Mouse (Mus musculus) lung, embryonic 16.5 days (tissue): ENCODE data around the gene Cwc25. TPM values are rescaled to one million over a fixed set of nuclear protein-coding genes. Genes with fewer than 3 reads are reported as not detected.
"Not testable (repeated sequence)": the region's sequence is repeated elsewhere in the genome, so short reads cannot be mapped to it uniquely, and the experiment has no call there.

Experiments used
- ATAC-seq: fragments of 200-750 bp; cut with Nextera tagmentation; 2 replicates; pipeline ENCODE4 v1.8.0; 2017; ENCODE audit warnings: low read depth, mild to moderate bottlenecking, moderate library complexity
- H3K27ac ChIP-seq: fragments of 300-500 bp; sonication (generic); 2 replicates; pipeline ENCODE4 v1.5.1; 2014; ENCODE audit warnings: mild to moderate bottlenecking, control low read depth, low read length
- H3K27me3 ChIP-seq: fragments of 300-500 bp; sonication (generic); 2 replicates; pipeline ENCODE4 v1.6.1; 2014; ENCODE audit warnings: low read depth, low read length, mixed read lengths; ENCODE audit not compliant: control insufficient read depth, insufficient read depth
- H3K36me3 ChIP-seq: fragments of 300-500 bp; sonication (generic); 2 replicates; pipeline ENCODE4 v1.6.1; 2014; ENCODE audit warnings: low read length; ENCODE audit not compliant: control insufficient read depth, insufficient read depth
- H3K4me1 ChIP-seq: fragments of 300-500 bp; sonication (generic); replicated peaks from 2 replicates; pipeline ENCODE4 v1.6.1; 2014; ENCODE audit warnings: low read length, mixed read lengths; ENCODE audit not compliant: control insufficient read depth, insufficient read depth
- H3K4me2 ChIP-seq: fragments of 300-500 bp; sonication (generic); 2 replicates; pipeline ENCODE4 v1.6.1; 2014; ENCODE audit warnings: low read depth, low read length, control low read depth
- H3K4me3 ChIP-seq: fragments of 300-500 bp; sonication (generic); 2 replicates; pipeline ENCODE4 v1.5.1; 2014; ENCODE audit warnings: mild to moderate bottlenecking, low read length, control low read depth
- H3K9ac ChIP-seq: fragments of 300-500 bp; sonication (generic); 2 replicates; pipeline ENCODE4 v1.6.1; 2014; ENCODE audit warnings: low read length, control low read depth
- H3K9me3 ChIP-seq: fragments of 300-500 bp; sonication (generic); 2 replicates; pipeline ENCODE4 v1.6.1; 2016; ENCODE audit warnings: low read length; ENCODE audit not compliant: control insufficient read depth
- WGBS: fragments of 180-500 bp; shearing (Covaris S2); extraction: QIAGEN DNeasy Blood & Tissue Kit; methylation state at CpG from one replicate; pipeline ENCODE4 v1.1.7; 2014; 5-methylcytosine and 5-hydroxymethylcytosine counted together
- polyA plus RNA-seq: library from polyadenylated mRNA; unstranded; fragments of >200 nt; fragmentation: Nextera tagmentation; extraction: Ambion mirVana; gene quantifications from 2 replicates; pipeline ENCODE4 v1.2.1, GENCODE M21; 2015

Cwc25 gene
- polyA plus RNA-seq, 1 experiment from 2014 or later = 16.1 TPM

DNA sequence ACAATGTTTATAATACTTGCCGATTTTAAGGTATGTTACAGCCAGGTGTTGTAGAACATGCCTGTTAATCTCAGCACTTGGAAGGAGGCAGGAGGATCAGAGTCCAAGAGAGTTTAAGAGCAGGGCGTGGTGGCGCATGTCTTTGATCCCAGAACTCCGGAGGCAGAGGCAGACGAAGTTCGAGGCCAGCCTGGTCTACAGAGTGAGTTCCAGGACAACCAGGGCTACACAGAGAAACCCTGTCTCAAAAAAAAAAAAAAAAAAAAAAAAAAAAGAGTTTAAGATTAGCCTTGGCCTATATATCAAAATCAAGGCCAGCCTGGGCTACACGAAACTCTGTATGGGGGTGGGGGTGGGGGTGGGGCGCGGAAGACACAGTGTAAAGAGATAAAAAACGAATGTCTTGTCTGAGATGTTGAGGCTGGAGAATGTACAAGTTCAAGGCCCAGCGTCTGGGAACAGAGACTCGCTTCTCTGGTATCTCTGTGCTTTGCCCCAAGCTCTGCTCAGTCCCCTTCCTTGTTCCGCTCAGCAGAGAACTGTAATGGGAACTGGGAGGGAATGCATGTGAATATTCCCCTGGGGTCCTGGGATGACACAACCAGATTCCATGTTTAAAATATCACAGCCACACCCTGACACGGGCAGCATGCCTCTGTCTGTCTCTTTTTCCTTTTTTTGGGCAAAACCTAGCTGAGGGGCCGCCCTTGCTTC is 31.2 kb upstream of the Cwc25 start:
- no peak overlapping the region for H3K4me2 ChIP-seq
- H3K36me3 ChIP-seq = no peaks in the 10 kb centered on the region
- H3K4me1 ChIP-seq = peaks cover 19% of the 10 kb centered on the region
- H3K27me3 ChIP-seq = no peaks in the 10 kb centered on the region
- H3K9ac ChIP-seq = no peak overlapping the region; the same call in 1 of the 2 replicates
- H3K27ac ChIP-seq = no peak overlapping the region
- H3K4me3 ChIP-seq = no peak overlapping the region; the same call in 1 of the 2 replicates
- no peak for ATAC-seq
- 0 out of 2 replicates have a peak, but pooled peaks cover 2% of the 10 kb centered on the region for H3K9me3 ChIP-seq
- 54% methylated on average over 15 of the region's 15 CpGs for WGBS

DNA sequence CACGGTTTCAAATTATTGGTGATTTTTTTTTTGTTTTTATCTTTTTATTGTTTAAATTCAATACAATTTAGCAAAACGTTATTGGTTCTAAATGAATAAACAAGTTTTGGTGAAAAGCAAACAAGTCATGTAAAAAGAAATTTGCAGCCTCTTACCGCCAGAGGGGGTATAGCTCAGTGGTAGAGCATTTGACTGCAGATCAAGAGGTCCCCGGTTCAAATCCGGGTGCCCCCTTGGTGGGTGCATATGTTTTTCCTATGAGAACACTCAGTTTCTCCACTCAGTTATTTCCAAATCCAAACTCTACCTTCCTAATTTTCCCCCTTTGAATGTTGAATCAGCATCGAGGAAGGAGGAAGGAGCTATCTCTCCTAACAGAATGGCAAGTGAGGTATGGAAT is 30.6 kb upstream of the Cwc25 start:
- 5% methylated on average over 6 of the region's 6 CpGs for WGBS

DNA sequence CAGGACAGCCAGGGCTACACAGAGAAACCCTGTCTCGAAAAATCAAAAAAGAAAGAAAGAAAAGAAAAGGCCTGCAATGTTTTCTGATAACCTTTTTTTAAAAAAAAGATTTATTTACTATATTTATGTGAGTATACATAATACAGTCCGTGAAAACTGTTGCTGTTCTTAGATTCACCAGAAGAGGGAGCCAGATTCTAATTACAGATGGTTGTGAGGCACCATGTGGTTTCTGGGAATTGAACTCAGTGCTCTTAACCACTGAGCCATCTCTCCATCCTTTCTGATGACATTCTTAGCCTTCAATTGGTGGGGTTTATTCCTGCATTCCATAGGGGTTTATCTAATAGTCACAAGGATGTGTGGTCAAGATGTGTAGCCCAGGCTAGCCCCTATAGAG is 26.8 kb upstream of the Cwc25 start:
- H3K4me1 ChIP-seq = peaks cover 1% of the 10 kb centered on the region; the same call in 1 of the 2 replicates
- WGBS = 0% methylated on average over 2 of the region's 2 CpGs
- H3K9me3 ChIP-seq = 0 out of 2 replicates have a peak, but pooled peaks cover 2% of the 10 kb centered on the region
- no peaks in the 10 kb centered on the region for H3K27me3 ChIP-seq
- no peaks in the 10 kb centered on the region for H3K36me3 ChIP-seq
- H3K9ac ChIP-seq = no peak overlapping the region
- no peak for ATAC-seq
- H3K4me2 ChIP-seq = no peak overlapping the region
- no peak overlapping the region for H3K27ac ChIP-seq
- no peak overlapping the region for H3K4me3 ChIP-seq

More for the DNA sequence above, 30.6 kb upstream of the Cwc25 start:
- Histone ChIP-seq H3K27me3 (no peaks in the 10 kb centered on the region), H3K27ac (no peak overlapping the region), H3K36me3 (no peaks in the 10 kb centered on the region), H3K9me3 (0 out of 2 replicates have a peak, but pooled peaks cover 2% of the 10 kb centered on the region), H3K4me2 (no peak overlapping the region), H3K4me1 (peaks cover 13% of the 10 kb centered on the region), H3K9ac (no peak overlapping the region), H3K4me3 (no peak overlapping the region)
- ATAC-seq = no peak

DNA sequence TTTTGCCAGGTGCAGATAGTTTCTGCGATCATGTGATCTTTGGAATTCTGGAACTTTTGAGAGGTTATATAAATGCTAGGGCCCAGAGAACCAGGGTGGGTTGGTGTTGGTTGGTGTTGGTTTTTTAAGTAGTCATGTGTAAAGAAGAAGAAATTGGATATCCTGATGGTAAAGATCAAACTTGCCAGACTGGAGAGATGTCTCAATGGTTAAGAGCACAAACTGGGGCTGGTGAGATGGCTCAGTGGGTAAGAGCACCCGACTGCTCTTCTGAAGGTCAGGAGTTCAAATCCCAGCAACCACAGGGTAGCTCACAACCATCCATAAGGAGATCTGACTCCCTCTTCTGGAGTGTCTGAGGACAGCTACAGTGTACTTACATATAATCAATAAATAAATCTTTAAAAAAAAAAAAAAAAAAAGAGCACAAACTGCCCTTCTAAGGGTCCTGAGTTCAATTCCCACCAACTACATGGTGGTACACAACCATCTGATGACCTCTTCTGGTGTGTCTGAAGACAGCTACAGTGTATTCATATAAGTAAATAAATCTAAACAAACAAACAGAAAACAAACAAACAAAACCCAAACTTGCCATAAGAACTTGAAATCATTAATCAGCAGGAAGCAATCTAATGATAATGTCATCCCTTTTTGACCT is 24.6 kb upstream of the Cwc25 start:
- H3K36me3 ChIP-seq, H3K9ac ChIP-seq, H3K4me1 ChIP-seq, H3K27me3 ChIP-seq, H3K27ac ChIP-seq, H3K9me3 ChIP-seq, H3K4me2 ChIP-seq, ATAC-seq, H3K4me3 ChIP-seq: not testable (repeated sequence)
- 69% methylated on average over 2 of the region's 2 CpGs for WGBS

DNA sequence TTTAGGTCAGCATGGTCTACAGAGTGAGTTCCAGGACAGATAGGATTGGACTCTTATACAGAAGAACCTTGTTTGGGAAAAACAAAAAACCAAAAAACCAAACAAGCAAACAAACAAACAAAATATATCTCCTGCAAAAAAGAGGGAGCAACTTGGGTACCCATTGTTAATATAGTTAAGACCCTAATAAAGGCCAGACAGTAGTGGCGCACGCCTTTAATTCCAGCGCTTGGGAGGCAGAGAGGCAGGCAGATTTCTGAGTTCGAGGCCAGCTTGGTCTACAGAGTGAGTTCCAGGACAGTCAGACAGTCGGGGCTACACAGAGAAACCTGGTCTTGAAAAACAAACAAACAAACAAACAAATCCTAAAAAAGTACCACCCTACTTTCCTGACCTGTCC is 23.4 kb upstream of the Cwc25 start:
- no peak overlapping the region for H3K4me3 ChIP-seq
- no peaks in the 10 kb centered on the region for H3K36me3 ChIP-seq
- no peak overlapping the region for H3K9ac ChIP-seq
- no peaks in the 10 kb centered on the region for H3K4me1 ChIP-seq
- 0 out of 2 replicates have a peak, but pooled peaks cover 2% of the 10 kb centered on the region for H3K9me3 ChIP-seq
- no peak for ATAC-seq
- H3K4me2 ChIP-seq = no peak overlapping the region
- H3K27ac ChIP-seq = no peak overlapping the region
- H3K27me3 ChIP-seq = no peaks in the 10 kb centered on the region
- WGBS = 78% methylated on average over 5 of the region's 5 CpGs

DNA sequence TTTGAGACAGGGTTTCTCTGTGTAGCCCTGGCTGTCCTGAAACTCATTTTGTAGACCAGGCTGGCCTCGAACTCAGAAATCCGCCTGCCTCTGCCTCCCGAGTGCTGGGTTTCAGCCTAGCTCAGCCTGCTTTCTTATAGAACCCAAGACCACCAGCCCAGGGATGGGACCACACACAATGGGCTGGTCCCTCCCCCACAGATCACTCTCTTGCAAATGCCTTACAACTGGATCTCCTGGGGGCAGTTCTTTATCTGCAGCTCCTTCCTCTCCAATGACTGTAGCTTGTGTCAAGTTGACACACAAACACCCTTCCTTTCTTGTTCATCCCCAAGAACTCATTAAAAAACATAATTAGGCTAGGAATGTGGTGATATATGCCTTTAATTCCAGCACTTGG is 21.6 kb upstream of the Cwc25 start:
- H3K9me3 ChIP-seq = no peaks in the 10 kb centered on the region
- H3K27me3 ChIP-seq = no peaks in the 10 kb centered on the region
- H3K9ac ChIP-seq = no peak overlapping the region
- H3K36me3 ChIP-seq = no peaks in the 10 kb centered on the region
- WGBS = 91% methylated on average over 3 of the region's 3 CpGs
- H3K4me2 ChIP-seq = no peak overlapping the region
- no peak overlapping the region for H3K27ac ChIP-seq
- ATAC-seq = no peak
- H3K4me1 ChIP-seq = no peaks in the 10 kb centered on the region
- H3K4me3 ChIP-seq = no peak overlapping the region

DNA sequence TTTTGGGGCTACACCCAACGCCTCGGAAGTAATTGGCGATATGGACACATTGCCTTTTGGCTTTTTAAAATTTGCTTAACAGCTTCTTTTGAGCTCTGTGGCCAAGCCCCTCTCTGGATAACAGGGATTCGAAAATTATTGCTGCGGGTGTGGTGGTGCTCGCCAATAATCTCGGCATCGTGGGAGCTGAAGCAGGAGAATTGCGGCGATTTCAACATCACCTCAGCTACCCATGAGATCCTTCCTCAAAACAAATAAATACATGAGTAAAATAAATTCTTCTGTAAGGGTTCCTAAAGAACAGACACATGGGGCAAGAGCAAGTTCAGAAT is 16.2 kb upstream of the Cwc25 start:
- Histone ChIP-seq H3K27me3 (no peaks in the 10 kb centered on the region), H3K9me3 (no peaks in the 10 kb centered on the region), H3K27ac (peak overlapping the region; percentile 75; the same call in 1 of the 2 replicates), H3K4me1 (peaks cover 12% of the 10 kb centered on the region), H3K36me3 (peaks cover 29% of the 10 kb centered on the region), H3K4me3 (peak overlapping the region; percentile 97), H3K9ac (peak overlapping the region; percentile 63), H3K4me2 (peak overlapping the region; percentile 69)
- 0% methylated on average over 10 of the region's 10 CpGs for WGBS
- ATAC-seq = no peak

DNA sequence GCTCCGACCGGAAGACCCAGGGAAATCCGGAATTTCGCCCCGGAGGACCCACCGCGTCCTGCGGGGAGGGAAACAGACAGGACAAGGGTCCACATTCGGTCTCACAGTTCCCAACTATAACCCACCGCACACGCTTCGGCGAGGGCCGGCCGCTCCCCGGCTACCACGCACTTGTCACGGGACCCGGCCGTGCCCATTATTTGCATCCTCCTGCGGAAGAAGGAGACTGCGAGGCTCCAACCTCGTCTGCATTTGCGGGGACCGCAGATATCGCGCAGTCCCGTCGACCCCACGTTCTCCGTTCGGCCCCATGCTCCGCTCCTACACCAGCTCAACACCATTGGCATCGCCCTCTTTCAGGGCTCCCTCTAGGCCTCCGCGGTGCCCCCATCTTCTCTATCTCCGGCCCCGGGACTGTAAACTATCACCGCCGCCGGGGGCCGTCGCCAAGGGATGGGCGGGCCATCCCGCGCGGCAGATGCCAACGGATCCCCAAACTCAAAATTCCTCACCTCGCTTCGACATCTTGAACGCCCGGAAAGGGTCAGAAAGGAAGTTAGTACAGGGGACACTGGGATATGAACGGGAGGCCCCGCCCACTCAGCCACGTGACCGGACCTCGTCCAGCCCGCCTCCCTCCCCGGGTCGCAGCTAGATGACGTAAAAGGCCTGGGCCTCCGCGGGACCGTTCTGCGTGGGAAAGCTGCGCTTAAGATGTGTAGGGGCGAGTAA is 15.6 kb upstream of the Cwc25 start, which contains the start of gene Rpl23:
Gene Rpl23 (minus strand): TSS at position 606 of the 732 bp plus-strand sequence.
- Histone ChIP-seq H3K4me2 (peak within 1 kb of the TSS; percentile 76), H3K4me3 (peak within 1 kb of the TSS; percentile 97), H3K27ac (peak within 1 kb of the TSS; percentile 81), H3K4me1 (peaks cover 12% of the 10 kb centered on the region), H3K27me3 (no peaks in the 10 kb centered on the region), H3K36me3 (peaks cover 34% of the 10 kb centered on the region), H3K9me3 (no peaks in the 10 kb centered on the region), H3K9ac (peak within 1 kb of the TSS; percentile 99)
- WGBS = under 1% methylated on average over 67 of the region's 67 CpGs
- ATAC-seq = peak; percentile 97

DNA sequence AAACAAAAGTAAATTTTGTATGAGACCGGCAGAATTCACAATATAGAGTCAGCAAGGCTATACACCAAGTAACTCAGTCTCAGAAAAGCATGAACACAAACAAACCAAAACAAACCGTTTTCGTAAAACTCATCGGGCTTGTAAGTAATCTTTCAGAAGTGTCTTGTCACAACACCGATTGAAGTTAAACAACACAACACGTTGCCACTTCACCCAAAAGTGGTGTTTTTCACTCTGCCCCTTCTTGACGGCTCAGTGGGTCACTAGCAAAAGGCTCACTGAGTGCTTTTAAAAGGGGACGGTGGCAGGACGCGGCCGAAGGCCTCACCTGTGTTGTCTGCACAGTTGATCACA is 15.1 kb upstream of the Cwc25 start:
- Histone ChIP-seq H3K9ac (peak overlapping the region; percentile 99), H3K36me3 (peaks cover 40% of the 10 kb centered on the region), H3K27me3 (no peaks in the 10 kb centered on the region), H3K4me2 (peak overlapping the region; percentile 76), H3K27ac (peak overlapping the region; percentile 81), H3K4me3 (peak overlapping the region; percentile 97), H3K4me1 (peaks cover 12% of the 10 kb centered on the region), H3K9me3 (no peaks in the 10 kb centered on the region)
- under 1% methylated on average over 11 of the region's 11 CpGs for WGBS
- ATAC-seq = no peak
